Comparison of ENCODE assay signal across 22 mouse cellular contexts in the genomic region with DNA sequence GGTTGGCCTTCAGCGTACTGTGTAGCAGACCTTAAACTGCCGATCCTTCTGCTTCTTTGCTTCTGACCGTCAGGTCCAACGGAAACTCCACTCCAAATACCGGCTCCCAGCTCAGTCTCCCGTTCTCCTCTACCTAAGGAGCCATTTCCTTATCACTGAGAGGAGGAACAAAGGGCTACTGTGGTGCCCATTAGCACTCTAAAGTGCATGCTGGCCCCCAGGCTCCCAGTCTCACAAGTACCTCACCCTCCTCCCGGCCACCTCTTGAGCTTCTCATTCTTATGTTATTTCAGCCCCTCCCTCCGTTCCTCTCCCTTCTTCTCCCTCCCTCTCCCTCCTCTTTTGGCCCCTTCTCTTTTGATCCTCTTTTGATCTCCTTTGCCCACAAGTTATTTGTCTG. TPM values are rescaled to one million over a fixed set of nuclear protein-coding genes. Genes with fewer than 3 reads are reported as not detected.
DNase-seq lines count a peak whose midpoint lies in the region; ATAC-seq and TF ChIP-seq lines count a peak whose summit lies in the region.
"Had no signal": no experiment of that assay in that cellular context is flagged by ENCODE, and none has a peak within 500 bp of the region (broad histone marks: within the 10 kb centered on the region; RNA-seq: fewer than 3 reads in every experiment).

No protein-coding gene starts in this region.

- no peaks in the 10 kb centered on the region for H3K4me1 ChIP-seq in heart, embryonic 10.5 days
- H3K4me1 ChIP-seq in lung, embryonic 15.5 days: no peaks in the 10 kb centered on the region
- peaks cover 2% of the 10 kb centered on the region for H3K4me1 ChIP-seq in ES-Bruce4 (ENCODE audit: control insufficient read depth, insufficient read depth, low read length)
- H3K4me1 ChIP-seq in midbrain, embryonic 16.5 days (ENCODE audit: control insufficient read depth, insufficient read depth, low read length): no peaks in the 10 kb centered on the region
- H3K4me1 ChIP-seq: embryonic facial prominence, embryonic 12.5 days; forebrain, embryonic 15.5 days; heart, embryonic 15.5 days; hindbrain, embryonic 10.5 days; intestine, embryonic 15.5 days had no signal

- 0 out of 2 replicates have a peak, but pooled peaks have one; percentile 55 for ATAC-seq in lung, embryonic 15.5 days (ENCODE audit: borderline replicate concordance, extremely low read depth, low FRiP score, low TSS enrichment)
- no peak for ATAC-seq in midbrain, embryonic 16.5 days
- ATAC-seq: CD4-positive, CD25-positive, alpha-beta regulatory T cell, adult 4 months; forebrain, embryonic 15.5 days; intestine, embryonic 15.5 days had no signal

- no peak overlapping the region for H3K9ac ChIP-seq in lung, embryonic 15.5 days
- no peak overlapping the region for H3K9ac ChIP-seq in ES-Bruce4 (ENCODE audit: low read depth, poor library complexity, severe bottlenecking)
- no peak overlapping the region for H3K9ac ChIP-seq in midbrain, embryonic 16.5 days (ENCODE audit: low read depth, low read length)
- H3K9ac ChIP-seq: embryonic facial prominence, embryonic 12.5 days; forebrain, embryonic 15.5 days; heart, embryonic 15.5 days; hindbrain, embryonic 14.5 days; intestine, embryonic 15.5 days had no signal

- 21% methylated on average over 8 of the region's 8 CpGs for WGBS in heart, embryonic 10.5 days
- 34% methylated on average over 8 of the region's 8 CpGs for WGBS in lung, embryonic 15.5 days
- 27% methylated on average over 8 of the region's 8 CpGs for WGBS in midbrain, embryonic 16.5 days

- no peak overlapping the region for H3K27ac ChIP-seq in heart, embryonic 10.5 days
- peak overlapping the region; percentile 19; the same call in 1 of the 2 replicates for H3K27ac ChIP-seq in lung, embryonic 15.5 days
- H3K27ac ChIP-seq in ES-Bruce4 (ENCODE audit: insufficient read depth, low read length): peak overlapping the region; percentile 71; the same call in 1 of the 2 replicates
- no peak overlapping the region for H3K27ac ChIP-seq in midbrain, embryonic 16.5 days (ENCODE audit: low read length)
- H3K27ac ChIP-seq: embryonic facial prominence, embryonic 12.5 days; forebrain, embryonic 15.5 days; heart, embryonic 15.5 days; hindbrain, embryonic 10.5 days; hindbrain, embryonic 14.5 days; intestine, embryonic 15.5 days had no signal

- no peak for TF ChIP-seq POLR2A in ES-Bruce4 (IDR thresholded peaks at IDR 0.05; ENCODE audit: insufficient read depth, low read length)

- no peak overlapping the region for H3K4me3 ChIP-seq in heart, embryonic 10.5 days
- H3K4me3 ChIP-seq in lung, embryonic 15.5 days: no peak overlapping the region
- H3K4me3 ChIP-seq in ES-Bruce4 (ENCODE audit: low read depth, low read length): no peak overlapping the region
- H3K4me3 ChIP-seq in midbrain, embryonic 16.5 days (ENCODE audit: low read depth, low read length): no peak overlapping the region
- H3K4me3 ChIP-seq: embryonic facial prominence, embryonic 12.5 days; forebrain, embryonic 15.5 days; heart, embryonic 15.5 days; hindbrain, embryonic 10.5 days; intestine, embryonic 15.5 days had no signal

- no peaks in the 10 kb centered on the region for H3K9me3 ChIP-seq in heart, embryonic 10.5 days
- no peaks in the 10 kb centered on the region for H3K9me3 ChIP-seq in lung, embryonic 15.5 days
- no peaks in the 10 kb centered on the region for H3K9me3 ChIP-seq in ES-Bruce4 (replicated peaks; ENCODE audit: control insufficient read depth, insufficient read depth, low read length, poor library complexity, severe bottlenecking)
- no peaks in the 10 kb centered on the region for H3K9me3 ChIP-seq in midbrain, embryonic 16.5 days (replicated peaks; ENCODE audit: control insufficient read depth, low read length, poor library complexity, severe bottlenecking)
- H3K9me3 ChIP-seq: embryonic facial prominence, embryonic 12.5 days; forebrain, embryonic 15.5 days; heart, embryonic 15.5 days; intestine, embryonic 15.5 days had no signal

- DNase-seq in heart, adult 11 months: peak; percentile 62
- no peak for DNase-seq in heart, embryonic 10.5 days (ENCODE audit: low spot score)
- DNase-seq in lung, postnatal 10 days: no peak
- DNase-seq in WW6 (ENCODE audit: low read depth, low spot score): peak; percentile 55
- no peak for DNase-seq in embryo, embryonic 9.5 days (ENCODE audit: extremely low spot score)
- DNase-seq: adrenal gland, adult 8-10 months; adrenal gland, postnatal 36 days; B cell, adult 2 months; cerebellum, adult 8-10 months; cerebellum, postnatal 14 days; embryo, embryonic 11 days; gastrocnemius, postnatal 10 days had no signal

- no peak overlapping the region for H3K4me2 ChIP-seq in lung, embryonic 15.5 days
- H3K4me2 ChIP-seq in midbrain, embryonic 16.5 days (ENCODE audit: low read length): no peak overlapping the region
- H3K4me2 ChIP-seq: embryonic facial prominence, embryonic 12.5 days; forebrain, embryonic 15.5 days; heart, embryonic 15.5 days; hindbrain, embryonic 14.5 days; intestine, embryonic 15.5 days had no signal

- H3K27me3 ChIP-seq in heart, embryonic 10.5 days (ENCODE audit: insufficient read depth, poor library complexity, severe bottlenecking): no peaks in the 10 kb centered on the region
- no peaks in the 10 kb centered on the region for H3K27me3 ChIP-seq in lung, embryonic 15.5 days
- H3K27me3 ChIP-seq in ES-Bruce4 (ENCODE audit: control insufficient read depth, insufficient read depth, low read length, poor library complexity, severe bottlenecking): no peaks in the 10 kb centered on the region; the same call in 1 of the 2 replicates
- no peaks in the 10 kb centered on the region for H3K27me3 ChIP-seq in midbrain, embryonic 16.5 days (ENCODE audit: control insufficient read depth, insufficient read depth, low read depth, low read length)
- H3K27me3 ChIP-seq: embryonic facial prominence, embryonic 12.5 days; forebrain, embryonic 15.5 days; heart, embryonic 15.5 days; intestine, embryonic 15.5 days had no signal

- no peaks in the 10 kb centered on the region for H3K36me3 ChIP-seq in heart, embryonic 10.5 days
- no peaks in the 10 kb centered on the region for H3K36me3 ChIP-seq in lung, embryonic 15.5 days
- H3K36me3 ChIP-seq in ES-Bruce4 (ENCODE audit: control insufficient read depth, insufficient read depth, low read length, poor library complexity, severe bottlenecking): no peaks in the 10 kb centered on the region
- no peaks in the 10 kb centered on the region for H3K36me3 ChIP-seq in midbrain, embryonic 16.5 days (ENCODE audit: control insufficient read depth, insufficient read depth, low read length)
- H3K36me3 ChIP-seq: embryonic facial prominence, embryonic 12.5 days; forebrain, embryonic 15.5 days; heart, embryonic 15.5 days; hindbrain, embryonic 10.5 days; intestine, embryonic 15.5 days had no signal

- TF ChIP-seq CTCF in ES-Bruce4 (IDR thresholded peaks at IDR 0.05; ENCODE audit: low read depth, low read length): no peak

- TF ChIP-seq EP300 in ES-Bruce4 (IDR thresholded peaks at IDR 0.05; ENCODE audit: insufficient read depth, low read depth, low read length): peak; percentile 91

RNA-seq across cellular contexts. Expression of a gene that starts 13.3 kb away (rescaled TPM):
- polyA plus RNA-seq in heart, embryonic 10.5 days (2016; fragmentation: Nextera tagmentation; extraction: Ambion mirVana): 4.6 and 5.5 TPM in 2 replicates
- 10.2 and 11.6 TPM in 2 replicates for polyA plus RNA-seq in lung, embryonic 15.5 days (2015; fragmentation: Nextera tagmentation; extraction: Ambion mirVana)
- polyA plus RNA-seq in ES-Bruce4 (2011; ENCODE audit: insufficient read depth, insufficient read length, low read depth, missing spikeins): 8.5 and 10.8 TPM in 2 replicates
- polyA plus RNA-seq in midbrain, embryonic 16.5 days (2015; fragmentation: Nextera tagmentation; extraction: Ambion mirVana): 45.5 and 47.1 TPM in 2 replicates

RNA-seq across cellular contexts. Expression of a gene that starts 26.3 kb away (rescaled TPM):
- polyA plus RNA-seq in heart, embryonic 10.5 days (2016; fragmentation: Nextera tagmentation; extraction: Ambion mirVana): 29.6 and 30.1 TPM in 2 replicates
- 33.8 and 41.1 TPM in 2 replicates for polyA plus RNA-seq in lung, embryonic 15.5 days (2015; fragmentation: Nextera tagmentation; extraction: Ambion mirVana)
- 57.6 and 59.1 TPM in 2 replicates for polyA plus RNA-seq in ES-Bruce4 (2011; ENCODE audit: insufficient read depth, insufficient read length, low read depth, missing spikeins)
- polyA plus RNA-seq in midbrain, embryonic 16.5 days (2015; fragmentation: Nextera tagmentation; extraction: Ambion mirVana): 31.7 and 35.1 TPM in 2 replicates

RNA-seq across cellular contexts. Expression of a gene that starts 32.6 kb away (rescaled TPM):
- 30.3 and 40.3 TPM in 2 replicates for polyA plus RNA-seq in heart, embryonic 10.5 days (2016; fragmentation: Nextera tagmentation; extraction: Ambion mirVana)
- 52.8 and 53.0 TPM in 2 replicates for polyA plus RNA-seq in lung, embryonic 15.5 days (2015; fragmentation: Nextera tagmentation; extraction: Ambion mirVana)
- 20.1 and 24.7 TPM in 2 replicates for polyA plus RNA-seq in ES-Bruce4 (2011; ENCODE audit: insufficient read depth, insufficient read length, low read depth, missing spikeins)
- polyA plus RNA-seq in midbrain, embryonic 16.5 days (2015; fragmentation: Nextera tagmentation; extraction: Ambion mirVana): 46.6 and 48.9 TPM in 2 replicates

RNA-seq across cellular contexts. Expression of a gene that starts 43.7 kb away (rescaled TPM):
- polyA plus RNA-seq in heart, embryonic 10.5 days (2016; fragmentation: Nextera tagmentation; extraction: Ambion mirVana): 10.3 and 11.9 TPM in 2 replicates
- 12.8 and 14.8 TPM in 2 replicates for polyA plus RNA-seq in lung, embryonic 15.5 days (2015; fragmentation: Nextera tagmentation; extraction: Ambion mirVana)
- 9.5 and 10.9 TPM in 2 replicates for polyA plus RNA-seq in ES-Bruce4 (2011; ENCODE audit: insufficient read depth, insufficient read length, low read depth, missing spikeins)
- 24.4 and 24.8 TPM in 2 replicates for polyA plus RNA-seq in midbrain, embryonic 16.5 days (2015; fragmentation: Nextera tagmentation; extraction: Ambion mirVana)

RNA-seq across cellular contexts. Expression of a gene that starts 51.3 kb away (rescaled TPM):
- 15.0 and 16.5 TPM in 2 replicates for polyA plus RNA-seq in heart, embryonic 10.5 days (2016; fragmentation: Nextera tagmentation; extraction: Ambion mirVana)
- 90.1 and 98.9 TPM in 2 replicates for polyA plus RNA-seq in lung, embryonic 15.5 days (2015; fragmentation: Nextera tagmentation; extraction: Ambion mirVana)
- polyA plus RNA-seq in ES-Bruce4 (2011; ENCODE audit: insufficient read depth, insufficient read length, low read depth, missing spikeins): 0.63 and 1.7 TPM in 2 replicates
- polyA plus RNA-seq in midbrain, embryonic 16.5 days (2015; fragmentation: Nextera tagmentation; extraction: Ambion mirVana): 37.7 and 41.5 TPM in 2 replicates
- polyA plus RNA-seq: CD4-positive, CD25-positive, alpha-beta regulatory T cell, adult 4 months had no signal

Comparison
In these comparisons a context has a peak if more than half of its experiments do, and no peak if none do; other contexts are left out.
1. DNase-seq: peak in heart, adult 11 months (single experiment) and WW6 (single experiment); none in heart, embryonic 10.5 days (single experiment), lung, postnatal 10 days (single experiment) and embryo, embryonic 9.5 days (single experiment).
2. H3K27ac ChIP-seq: peak in lung, embryonic 15.5 days (single experiment) and ES-Bruce4 (single experiment); none in heart, embryonic 10.5 days (single experiment) and midbrain, embryonic 16.5 days (single experiment).